Mouse (Mus musculus) gastrocnemius, adult 18-20 months (tissue): ENCODE measurements at regions not wholly inside any gene's neighbourhood (a gene's known extent, or its start where the extent isn't known, plus 50 kb on each side); places are given as distances from the start of the nearest gene placed in this dataset.

Experiments
- DNase-seq: peaks from one replicate; pipeline ENCODE4 v3.0.0; 2021; ENCODE audit warnings: low spot score

DNA sequence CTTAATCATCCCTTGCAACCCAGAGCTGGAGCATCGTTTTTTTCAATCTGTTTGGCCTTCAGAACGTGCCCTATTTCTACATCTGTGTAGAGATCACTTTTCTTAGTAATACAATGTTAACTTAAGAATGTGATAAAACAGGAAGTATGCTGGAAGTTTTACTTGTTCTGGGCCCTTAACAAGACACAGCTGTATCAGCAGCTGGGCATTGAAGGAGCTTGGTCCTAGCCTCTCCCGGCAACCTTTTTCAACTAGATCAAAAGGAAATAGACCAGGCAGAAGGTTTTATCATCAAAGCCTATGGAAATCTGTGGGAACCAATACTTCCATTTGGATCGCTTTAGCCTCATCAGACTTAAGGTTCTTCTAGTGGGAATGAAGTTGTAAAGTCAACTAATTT, 317.9 kb downstream of the Ndfip2 start:
- no peak for DNase-seq

- DNase-seq: no peak
Measured at GRCm38 (mm10) chr14:105572036-105572891, 313.9 kb downstream of the Ndfip2 start.

DNA sequence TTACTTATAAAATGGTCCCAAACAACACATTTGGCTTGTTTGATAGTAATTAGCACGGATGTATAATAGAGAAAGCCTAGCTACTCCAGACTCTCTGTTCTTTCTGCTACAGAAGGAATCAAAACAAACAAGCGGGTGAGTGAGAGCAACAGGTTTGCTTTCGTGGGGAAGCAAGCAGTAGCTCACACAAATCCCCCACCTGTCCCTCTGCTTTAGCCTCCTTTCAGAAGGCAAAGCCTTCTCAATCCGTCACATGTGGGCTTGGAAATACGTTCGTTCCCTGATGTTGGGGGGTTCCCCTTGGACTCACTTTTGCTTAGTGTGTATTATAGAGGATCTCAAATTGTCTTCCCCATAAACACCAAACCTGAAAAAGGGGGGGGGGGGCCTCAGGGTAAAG, 311.8 kb downstream of the Ndfip2 start:
- DNase-seq: no peak

- no peak for DNase-seq
Measured at GRCm38 (mm10) chr14:105565827-105566226, 307.5 kb downstream of the Ndfip2 start.

DNA sequence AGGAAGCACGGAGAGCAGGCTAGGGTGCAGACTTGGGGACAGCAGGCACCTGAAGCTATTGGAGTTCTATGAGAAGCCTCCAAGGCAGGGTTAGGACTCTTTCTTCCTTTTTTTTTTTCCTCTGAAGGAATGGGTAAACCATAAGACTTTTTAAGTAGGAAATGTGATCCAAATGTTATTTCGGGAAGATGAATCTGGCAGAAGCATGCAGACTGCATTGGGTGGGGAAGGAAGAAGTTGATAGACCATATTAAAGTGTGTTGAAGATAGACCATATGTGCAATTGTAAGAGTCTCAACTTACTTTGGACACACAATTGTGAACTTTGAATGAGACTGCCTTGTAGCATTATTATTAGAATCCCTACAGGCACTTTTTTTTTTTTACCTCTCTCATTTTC, 304.5 kb downstream of the Ndfip2 start:
- no peak for DNase-seq

- peak; percentile 5 for DNase-seq
Measured at GRCm38 (mm10) chr14:105556813-105557212, 298.4 kb downstream of the Ndfip2 start.

DNA sequence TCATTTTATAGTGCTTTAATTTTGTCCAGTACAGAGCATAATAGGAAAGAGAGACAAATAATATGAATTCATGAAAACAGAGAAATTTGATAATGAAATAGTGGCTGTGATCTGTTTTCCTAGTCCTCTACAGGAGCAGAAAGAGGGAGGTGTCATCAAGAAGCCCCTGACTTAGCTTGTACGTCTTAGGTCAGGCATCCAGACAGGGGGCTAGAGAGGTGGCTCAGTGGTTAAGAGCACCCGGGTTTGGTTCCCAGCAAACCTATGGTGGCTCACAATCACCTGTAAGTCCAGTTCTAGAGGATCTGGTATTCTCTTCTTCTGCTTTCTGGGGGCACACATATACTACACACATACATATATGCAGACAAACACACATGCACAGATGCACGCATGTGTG, 285.7 kb downstream of the Ndfip2 start:
- no peak for DNase-seq

DNA sequence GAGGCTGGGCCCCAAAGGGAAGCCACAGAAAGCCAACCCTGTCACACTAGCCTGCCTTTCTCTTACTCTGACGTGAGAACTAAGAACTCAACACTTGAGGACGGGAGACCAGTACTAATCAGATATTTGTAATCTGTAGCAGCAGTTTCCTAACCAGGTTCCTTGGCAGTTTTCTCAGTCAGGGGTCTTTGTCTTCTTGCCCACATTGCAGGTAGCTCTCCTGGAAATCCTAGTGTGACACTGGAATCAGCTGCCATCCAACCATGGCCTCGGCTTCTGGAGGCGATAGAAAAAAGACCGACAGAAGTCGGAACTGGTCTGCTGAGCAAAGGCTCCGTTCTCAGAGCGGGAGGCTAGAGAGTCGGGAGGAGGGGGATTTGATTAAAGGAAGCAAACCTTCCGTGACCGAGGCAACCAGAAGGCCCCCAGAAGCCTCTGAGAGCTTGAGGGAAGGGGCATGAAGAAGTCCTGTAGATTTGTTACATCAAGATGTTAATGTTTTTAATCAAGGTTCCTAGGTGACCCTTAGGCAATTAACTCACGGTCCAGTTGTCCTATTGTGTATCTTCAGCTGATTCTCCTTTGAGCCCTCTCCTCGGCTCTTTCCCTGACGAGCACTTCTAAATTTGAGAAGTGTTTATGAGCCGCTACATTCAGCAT, 284.2 kb downstream of the Ndfip2 start:
- DNase-seq: no peak

GRCm38 (mm10) chr14:105542090-105542485, 283.7 kb downstream of the Ndfip2 start:
- no peak for DNase-seq

DNA sequence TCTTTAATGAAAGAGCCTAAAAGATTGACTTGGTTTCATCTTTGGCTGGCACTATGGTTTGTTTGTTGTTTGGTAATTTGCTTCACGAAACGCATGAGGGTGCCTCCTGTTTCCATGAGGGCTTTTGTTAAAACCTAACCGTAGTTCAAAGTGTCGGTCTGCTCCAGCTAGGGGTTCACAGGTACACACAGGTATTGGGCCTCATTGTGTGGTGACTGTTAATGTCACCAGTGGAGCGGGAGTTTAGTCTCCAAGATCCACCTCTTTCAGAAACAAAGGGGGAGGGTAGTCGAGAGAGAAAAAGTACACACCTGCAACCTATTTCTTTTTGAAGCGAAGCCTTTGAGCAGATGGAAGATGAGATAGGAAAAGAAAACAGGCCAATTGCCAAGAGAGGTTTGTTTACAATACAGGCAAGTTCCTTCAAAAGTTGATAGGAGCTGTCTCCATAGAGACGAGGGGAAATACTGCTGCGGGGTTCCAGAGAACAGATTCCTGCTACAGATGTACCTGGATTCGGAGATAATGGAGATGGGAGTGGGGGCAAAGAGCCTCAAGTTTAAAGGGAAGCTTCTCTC, 273.9 kb downstream of the Ndfip2 start:
- DNase-seq: no peak

GRCm38 (mm10) chr14:105528107-105528506, 269.7 kb downstream of the Ndfip2 start:
- peak; percentile 6 for DNase-seq

GRCm38 (mm10) chr14:105523849-105524248, 265.5 kb downstream of the Ndfip2 start:
- DNase-seq: no peak

- DNase-seq: no peak
Measured at GRCm38 (mm10) chr14:105522279-105522678, 263.9 kb downstream of the Ndfip2 start.

GRCm38 (mm10) chr14:105518706-105519105, 260.3 kb downstream of the Ndfip2 start:
- no peak for DNase-seq

- DNase-seq: no peak
Measured at GRCm38 (mm10) chr14:105514413-105514812, 256.0 kb downstream of the Ndfip2 start.

GRCm38 (mm10) chr14:105512914-105513677, 254.7 kb downstream of the Ndfip2 start:
- no peak for DNase-seq

DNA sequence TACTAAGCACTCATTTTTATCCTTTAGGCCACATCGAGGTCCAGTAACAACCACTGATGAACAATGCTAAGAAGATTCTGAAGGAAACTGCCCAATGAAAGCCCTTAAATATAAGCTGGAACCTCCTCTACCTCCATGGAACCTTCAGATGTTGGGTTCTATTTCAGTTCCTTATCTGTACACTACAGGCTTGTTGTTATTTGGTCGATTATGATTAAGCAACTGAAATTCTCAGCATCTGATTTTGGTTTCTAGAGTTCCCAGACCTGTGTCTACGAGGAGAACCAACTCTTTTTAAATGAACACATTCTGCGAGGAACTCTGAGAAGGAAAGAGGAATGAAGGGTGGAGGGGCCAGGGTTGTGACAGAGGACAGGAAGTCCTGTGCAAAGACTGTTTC, 253.5 kb downstream of the Ndfip2 start:
- DNase-seq: no peak

DNA sequence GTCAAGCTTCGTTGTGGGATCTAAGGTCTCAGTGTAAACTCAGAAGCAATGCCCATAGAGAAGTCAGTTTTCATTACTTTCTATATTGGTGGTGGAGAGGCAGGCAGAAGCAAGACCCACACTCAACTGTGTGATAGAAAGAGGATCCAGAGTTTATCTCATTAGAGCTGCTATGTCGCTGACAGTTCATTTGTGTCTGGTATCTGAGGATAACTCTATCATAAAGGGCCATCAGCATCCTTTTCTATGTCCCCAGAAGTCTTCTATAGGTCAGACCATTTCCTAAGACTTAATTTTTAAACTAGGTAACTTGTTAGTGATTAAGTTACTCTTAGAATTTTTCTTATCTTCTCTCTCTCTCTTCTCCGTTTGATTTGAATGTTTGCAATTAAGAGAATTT, 252.8 kb downstream of the Ndfip2 start:
- no peak for DNase-seq

DNA sequence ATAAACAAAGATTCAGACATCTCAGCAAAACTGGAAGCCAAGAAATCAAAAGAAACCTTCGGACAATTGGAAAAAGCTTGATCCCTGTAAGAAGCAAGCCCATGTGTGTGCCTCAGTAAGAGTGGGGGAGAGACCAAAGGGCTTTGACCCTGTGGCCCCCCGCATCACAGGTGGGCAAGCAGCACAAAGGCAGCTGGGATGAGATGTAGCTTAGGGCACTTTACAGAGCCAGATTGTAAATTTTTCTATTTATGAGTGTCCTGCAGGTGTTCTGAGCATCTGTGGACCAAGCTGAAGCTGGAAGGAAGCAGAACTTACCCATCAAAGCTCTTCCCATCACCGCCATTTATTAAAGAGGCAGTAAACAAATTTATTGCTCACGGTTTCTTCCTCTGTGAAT, 246.9 kb downstream of the Ndfip2 start:
- DNase-seq: no peak

- DNase-seq: no peak
Measured at GRCm38 (mm10) chr14:105504376-105504775, 246.0 kb downstream of the Ndfip2 start.

DNA sequence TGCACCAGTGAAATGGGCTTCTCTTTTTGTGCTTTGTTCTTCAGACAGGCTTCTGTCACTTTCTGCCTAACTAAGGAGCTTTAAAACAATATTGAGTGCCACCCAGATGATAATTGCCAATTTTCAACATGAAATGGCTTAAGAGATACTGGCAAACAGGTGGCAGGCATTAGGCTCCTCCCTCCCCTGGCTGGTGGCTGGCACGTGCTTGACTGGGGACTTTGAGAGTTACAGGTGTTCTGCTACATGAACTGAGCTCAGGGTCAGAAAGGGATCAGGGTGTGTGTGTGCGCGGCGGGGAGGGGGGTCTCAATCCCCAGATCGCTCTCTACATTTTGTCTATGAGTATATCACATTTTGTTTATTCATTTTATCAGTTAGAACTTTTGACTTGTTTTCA, 245.4 kb downstream of the Ndfip2 start:
- DNase-seq: no peak

DNA sequence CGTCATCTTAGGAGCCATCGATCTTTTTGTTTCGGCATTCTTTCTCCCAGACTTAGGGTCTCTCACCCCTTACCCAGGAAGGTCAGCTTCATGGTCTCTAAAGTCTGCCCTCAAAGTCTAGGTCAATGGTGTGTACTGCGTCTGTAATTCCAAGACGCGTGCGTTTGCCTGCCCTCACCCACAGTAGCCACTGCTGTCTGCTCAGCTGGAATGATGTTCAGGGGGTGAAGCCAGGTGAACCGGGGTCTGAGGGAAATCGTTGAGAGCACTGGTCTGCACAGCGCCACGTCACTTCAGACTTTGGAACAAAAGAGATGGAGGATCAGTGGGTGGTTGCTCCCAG, 244.2 kb downstream of the Ndfip2 start:
- no peak for DNase-seq
